Mouse (Mus musculus): ENCODE measurements around the gene Nav1.

The Nav1 gene

GRCm38 (mm10) chr1:135607019-135607418 lies at the start of gene Nav1:
Nav1 (minus strand) TSS chr1:135607295.
- DNase-seq (ENCODE audit: low spot score): no peak

DNA sequence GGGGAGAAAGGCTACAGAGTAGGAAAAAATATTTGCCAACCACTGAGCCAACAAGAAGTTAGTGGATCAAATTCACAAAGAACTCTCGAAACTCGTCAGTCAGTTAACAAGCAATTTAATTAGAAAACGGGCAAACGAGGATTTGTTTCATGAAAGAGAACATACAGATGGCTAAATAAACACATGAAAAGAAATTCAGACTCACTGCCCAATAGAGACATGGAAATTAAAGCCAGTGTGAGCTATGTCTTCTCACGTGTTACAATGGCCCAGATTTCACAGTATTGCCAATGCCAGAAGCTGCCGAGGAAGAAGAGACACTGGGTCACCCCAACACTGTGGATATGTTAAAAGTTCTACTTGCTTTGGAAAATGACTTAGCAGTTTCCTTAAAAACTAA lies 46.8 kb upstream of the Nav1 start:
- DNase-seq (ENCODE audit: low spot score): no peak

DNA sequence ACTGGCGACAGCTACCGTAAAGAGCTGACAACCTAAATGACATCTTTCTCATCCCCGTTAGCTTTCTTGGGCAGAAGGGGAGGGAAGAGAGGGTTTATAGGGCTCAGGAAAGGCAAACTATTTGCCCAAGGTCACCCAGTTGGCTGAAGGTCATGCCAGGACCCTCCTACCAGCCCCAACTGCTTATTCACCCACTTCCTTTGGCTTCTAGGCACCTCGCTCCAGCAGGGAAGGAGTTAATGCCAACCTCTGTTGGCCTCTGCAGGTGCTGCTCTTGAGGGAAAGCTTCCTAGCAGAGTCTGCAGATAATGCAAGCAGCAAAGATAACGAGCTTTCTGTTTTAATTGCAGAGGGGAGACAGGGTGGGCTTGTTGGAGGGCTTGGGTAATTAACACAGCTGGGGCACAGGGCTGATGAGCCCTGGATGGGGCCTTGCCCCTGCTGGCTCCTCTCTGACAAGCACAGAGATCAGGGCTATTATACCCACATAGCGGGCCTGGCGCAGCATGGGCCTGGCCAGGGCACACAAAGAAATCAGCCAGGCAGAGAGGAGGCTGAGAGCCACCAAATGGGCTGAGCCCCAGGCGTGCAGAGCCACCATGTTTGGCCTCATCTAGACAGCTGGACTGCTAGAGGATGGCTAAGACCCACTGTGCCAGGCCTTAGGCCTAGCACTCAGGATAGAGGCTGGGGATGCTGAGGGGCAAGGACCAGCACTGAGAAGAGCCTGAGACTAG lies 38.5 kb upstream of the Nav1 start:
- DNase-seq (ENCODE audit: low spot score): peak; percentile 75

DNA sequence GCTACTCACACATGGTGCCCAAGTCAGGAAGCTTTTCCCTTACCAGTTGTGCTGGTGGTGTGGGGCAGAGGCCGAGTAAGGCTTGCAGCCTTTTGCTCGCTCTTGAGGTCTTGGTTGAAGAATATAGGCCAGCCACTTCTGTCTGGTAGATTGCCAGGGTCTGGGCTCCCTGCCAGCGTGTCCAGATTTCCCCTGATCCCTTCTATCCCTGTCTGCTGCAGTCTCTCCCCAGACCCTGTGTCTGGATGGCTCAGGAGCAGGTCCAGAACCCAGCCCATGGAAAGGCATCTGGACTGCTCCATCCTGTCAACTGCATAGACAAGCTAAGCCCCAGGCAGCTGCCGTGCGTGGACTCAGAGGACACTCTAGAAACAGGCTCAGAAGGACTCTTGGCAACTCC lies 37.0 kb upstream of the Nav1 start:
- no peak for DNase-seq (ENCODE audit: low spot score)

- DNase-seq (ENCODE audit: low spot score): no peak
These were observed 36.6 kb upstream of the Nav1 start for GRCm38 (mm10) chr1:135643691-135644090.

GRCm38 (mm10) chr1:135639853-135640252 lies 32.8 kb upstream of the Nav1 start:
- DNase-seq (ENCODE audit: low spot score): no peak

DNA sequence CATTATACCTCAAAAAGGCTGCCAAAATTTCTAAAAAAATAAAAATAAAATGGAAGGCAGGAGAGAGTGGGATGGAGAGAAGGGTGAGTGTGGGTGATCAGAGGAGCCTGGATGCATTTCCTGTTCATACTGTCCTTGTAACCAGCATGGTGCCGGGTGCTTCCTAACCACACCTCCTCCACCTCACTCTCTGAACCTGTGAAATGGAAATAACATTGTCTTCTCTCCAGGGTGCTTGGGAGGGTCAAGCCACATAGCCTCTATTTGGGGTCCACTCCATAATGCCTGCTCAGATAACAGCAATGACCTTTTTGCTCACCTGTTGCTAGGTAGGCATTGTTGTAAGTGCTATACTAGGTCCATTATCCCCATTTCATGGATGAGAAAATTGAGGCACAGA lies 32.0 kb upstream of the Nav1 start:
- DNase-seq (ENCODE audit: low spot score): no peak

DNA sequence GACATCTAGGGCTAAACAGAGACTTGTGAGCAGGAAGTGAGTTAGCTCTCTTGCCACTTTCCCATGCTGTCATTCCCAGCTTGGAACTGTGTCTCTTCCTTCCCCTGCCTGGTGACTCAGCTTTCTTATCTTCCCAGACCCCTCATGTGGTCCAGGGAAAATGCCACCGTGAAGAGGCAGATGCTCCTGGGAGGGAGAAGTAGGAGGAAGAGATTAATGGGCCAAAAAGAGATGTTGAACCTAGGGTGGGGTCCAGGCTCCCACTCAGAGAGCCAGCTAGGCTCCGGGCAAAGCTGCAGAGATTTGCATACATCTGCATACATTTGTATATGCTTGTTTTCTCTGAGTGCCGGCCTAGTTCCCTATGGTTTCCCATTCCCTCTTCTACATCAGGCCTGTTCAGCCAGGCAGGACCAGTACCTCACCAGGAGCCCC lies 30.5 kb upstream of the Nav1 start:
- DNase-seq (ENCODE audit: low spot score): no peak

DNA sequence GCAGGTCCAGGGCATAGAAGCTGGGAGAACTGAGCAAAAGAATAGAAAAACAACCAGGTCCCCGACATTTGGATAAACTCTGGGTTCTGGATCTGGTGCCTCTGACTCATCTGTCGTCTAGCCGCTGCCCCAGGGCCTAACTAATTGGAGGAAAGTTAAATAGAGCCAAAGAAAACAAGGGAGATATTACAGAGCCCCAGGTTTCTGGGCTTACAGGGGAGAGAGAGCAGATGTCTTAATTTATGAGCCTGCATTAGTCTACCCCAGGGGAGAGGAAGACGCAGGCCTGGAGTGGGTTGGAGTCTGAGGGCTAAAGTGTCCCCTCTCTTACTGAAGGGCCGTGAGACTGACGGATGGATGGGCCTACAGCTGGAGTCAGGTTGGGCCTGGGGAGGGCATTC lies 29.0 kb upstream of the Nav1 start:
- no peak for DNase-seq (ENCODE audit: low spot score)

DNA sequence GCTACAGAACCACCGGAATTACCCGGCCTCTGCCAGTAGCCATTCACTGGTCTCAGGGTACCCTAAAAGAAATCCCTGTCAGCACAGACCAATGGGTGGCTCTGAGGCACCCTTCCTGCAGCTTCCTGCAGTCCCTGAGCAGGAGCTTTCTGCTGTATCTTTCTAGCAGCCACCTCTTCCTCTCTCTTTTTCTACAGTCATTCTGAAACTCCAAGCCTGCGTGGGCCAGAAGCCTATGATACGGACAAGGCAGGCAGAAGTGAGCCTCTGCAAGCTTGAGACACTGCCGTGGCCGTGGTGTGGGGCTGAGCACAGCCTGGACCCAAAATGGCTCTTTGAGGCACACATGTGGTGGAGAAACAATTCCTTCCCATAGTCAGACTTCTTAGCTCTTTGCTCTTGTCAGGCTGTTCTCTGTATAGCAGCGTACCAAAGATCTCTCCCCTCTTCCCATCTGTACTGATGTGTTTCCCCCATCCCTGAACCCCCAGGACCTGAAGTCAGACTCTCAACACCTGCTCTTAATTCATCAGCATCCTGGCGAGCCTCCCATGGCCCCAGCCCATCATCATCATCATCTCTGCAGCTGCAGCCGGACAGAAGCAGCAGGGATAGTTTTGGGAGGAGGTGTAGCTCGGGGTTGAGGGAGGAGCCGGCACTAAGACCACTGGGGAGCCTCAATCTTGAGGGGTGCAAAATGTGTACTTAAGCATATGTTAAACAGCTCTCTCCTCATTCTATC lies 28.4 kb upstream of the Nav1 start:
- no peak for DNase-seq (ENCODE audit: low spot score)

DNA sequence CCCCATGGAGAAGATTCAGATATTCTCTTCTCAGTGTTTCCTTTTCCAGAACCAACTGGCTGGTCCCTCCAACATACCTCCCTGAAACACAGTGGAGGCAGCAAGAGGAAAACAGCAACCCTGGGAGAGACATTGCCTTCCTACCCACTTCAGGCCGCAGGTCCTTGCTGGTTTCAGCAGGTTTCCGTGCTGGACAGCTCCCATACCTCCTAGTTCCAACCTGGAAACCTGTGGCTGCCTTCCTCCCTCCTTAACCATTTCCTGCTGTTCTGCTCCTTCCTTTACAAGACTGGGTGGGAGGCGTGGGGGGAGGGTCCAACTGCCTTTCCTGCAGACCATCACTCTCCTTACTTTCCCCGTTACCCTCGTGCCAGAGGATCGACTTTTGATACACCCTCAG lies 27.7 kb upstream of the Nav1 start:
- peak; percentile 41 for DNase-seq (ENCODE audit: low spot score)

DNA sequence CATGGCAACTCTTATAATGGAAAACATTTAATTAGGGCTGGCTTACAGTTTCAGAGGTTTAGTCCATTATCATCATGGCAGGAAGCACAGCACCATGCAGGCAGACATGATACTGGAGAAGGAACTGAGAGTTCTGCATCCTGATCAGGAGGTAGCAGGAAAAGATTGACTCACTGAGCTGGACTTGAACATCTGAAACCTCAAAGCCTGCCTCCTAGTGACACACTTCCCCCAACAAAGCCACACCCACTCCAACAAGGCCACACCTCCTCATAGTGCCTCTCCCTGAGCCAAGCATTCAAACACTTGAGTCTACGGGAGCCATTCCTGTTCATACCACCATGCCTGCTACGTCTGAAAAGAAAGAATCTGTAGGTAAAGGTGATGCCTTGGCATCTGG lies 26.8 kb upstream of the Nav1 start:
- DNase-seq (ENCODE audit: low spot score): no peak

DNA sequence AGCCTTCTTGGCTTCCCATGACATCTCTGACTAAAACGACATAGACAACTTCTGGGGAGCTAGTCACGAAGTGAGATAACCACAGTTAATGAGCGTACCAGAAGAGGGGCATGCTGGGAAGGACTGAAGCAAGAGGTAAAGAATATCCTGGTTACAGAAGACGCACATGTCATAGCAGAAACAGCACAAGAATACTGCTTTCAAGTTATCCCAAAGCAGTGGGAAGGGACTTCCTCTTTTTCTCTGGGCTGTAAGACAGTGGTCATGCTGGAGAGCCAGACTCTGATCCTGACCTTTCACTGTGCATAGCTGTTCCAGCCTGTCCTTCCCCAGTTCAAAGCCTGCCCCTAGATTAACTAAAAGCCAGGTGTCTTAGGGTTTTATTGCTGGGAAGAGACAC lies 26.4 kb upstream of the Nav1 start:
- DNase-seq (ENCODE audit: low spot score): no peak

DNA sequence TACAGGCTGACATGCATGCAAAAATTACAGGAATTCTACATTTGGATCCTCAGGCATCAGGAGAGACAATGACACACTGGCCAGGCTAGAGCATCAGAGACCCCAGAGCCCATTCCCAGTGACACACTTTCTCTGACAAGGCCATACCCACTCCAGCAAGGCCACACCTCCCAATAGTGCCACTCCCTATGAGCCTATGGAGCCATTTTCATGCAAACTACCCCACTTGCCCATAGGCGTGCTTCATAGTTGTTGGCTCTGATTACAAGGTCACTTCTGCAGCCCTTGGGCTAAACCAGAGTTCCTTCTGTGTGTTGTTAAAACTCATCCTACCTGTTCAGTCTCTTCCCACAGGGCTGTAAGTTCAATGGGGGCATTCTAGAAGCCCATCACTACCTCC lies 25.1 kb upstream of the Nav1 start:
- DNase-seq (ENCODE audit: low spot score): no peak

DNA sequence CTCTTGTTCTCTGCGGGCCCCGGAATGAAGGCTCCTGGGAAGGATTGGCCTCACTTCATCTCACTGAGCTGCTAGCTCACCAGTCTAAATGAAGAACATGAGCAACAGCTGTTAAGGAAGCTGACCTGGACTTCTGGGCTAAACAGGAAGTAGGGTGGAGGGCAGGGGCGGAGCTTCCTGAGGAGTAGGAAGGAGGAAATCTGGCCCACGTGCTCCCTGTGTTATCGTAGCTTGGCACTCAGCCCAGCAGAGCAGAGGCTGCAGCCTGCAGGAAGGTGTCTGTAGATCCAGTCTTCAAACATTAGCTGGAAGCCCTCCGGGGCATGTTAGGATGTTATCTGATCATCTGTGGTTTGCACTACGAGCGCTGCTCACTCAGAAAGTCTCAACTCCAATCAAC lies 24.4 kb upstream of the Nav1 start:
- no peak for DNase-seq (ENCODE audit: low spot score)

GRCm38 (mm10) chr1:135629846-135630245 lies 22.8 kb upstream of the Nav1 start:
- DNase-seq (ENCODE audit: low spot score): no peak

- no peak for DNase-seq (ENCODE audit: low spot score)
These were observed 19.1 kb upstream of the Nav1 start for GRCm38 (mm10) chr1:135626218-135626617.

GRCm38 (mm10) chr1:135625741-135626140 lies 18.6 kb upstream of the Nav1 start:
- DNase-seq (ENCODE audit: low spot score): no peak

DNA sequence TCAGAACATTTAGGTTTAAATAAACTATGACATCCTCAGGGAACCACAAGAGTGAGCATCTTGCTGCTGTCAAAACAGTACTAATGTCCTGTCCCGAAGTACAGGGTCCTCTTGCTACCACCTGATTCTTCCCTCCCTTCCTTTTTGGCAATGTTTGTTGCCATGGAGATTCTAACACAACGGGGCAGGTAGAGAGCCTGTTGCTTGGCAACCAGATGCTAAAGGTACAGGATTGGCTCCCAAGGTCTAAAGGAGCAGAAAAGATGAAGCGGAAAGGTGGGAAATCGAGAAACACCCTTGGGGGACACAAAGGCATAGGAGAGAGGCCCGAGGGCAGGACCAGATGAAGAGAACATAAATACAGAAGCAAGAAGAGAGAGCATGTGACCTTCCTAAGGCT lies 17.6 kb upstream of the Nav1 start:
- DNase-seq (ENCODE audit: low spot score): no peak

GRCm38 (mm10) chr1:135623136-135623535 lies 16.0 kb upstream of the Nav1 start:
- no peak for DNase-seq (ENCODE audit: low spot score)

DNA sequence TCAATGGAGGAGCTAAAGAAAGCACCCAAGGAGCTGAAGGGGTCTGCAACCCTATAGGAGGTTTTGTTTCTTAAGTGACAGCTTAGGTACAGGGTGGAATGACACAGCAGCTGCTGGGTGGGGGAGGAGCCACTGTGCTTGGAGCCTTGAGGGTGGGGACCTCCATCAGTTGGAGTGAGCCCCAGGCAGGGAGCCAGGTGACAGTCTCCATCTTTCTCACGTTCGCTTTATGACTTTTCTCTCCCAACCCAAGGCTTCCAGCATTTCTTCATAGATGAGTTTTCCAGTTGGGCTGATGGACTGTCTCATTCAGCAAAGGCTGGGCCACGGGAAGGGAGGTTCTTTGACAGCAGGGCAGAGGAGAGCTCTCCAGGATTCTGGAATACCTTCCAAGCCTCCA lies 14.2 kb upstream of the Nav1 start:
- no peak for DNase-seq (ENCODE audit: low spot score)

GRCm38 (mm10) chr1:135619932-135620391 lies 12.9 kb upstream of the Nav1 start:
- DNase-seq (ENCODE audit: low spot score): no peak

GRCm38 (mm10) chr1:135619130-135619529 lies 12.0 kb upstream of the Nav1 start:
- DNase-seq (ENCODE audit: low spot score): no peak

DNA sequence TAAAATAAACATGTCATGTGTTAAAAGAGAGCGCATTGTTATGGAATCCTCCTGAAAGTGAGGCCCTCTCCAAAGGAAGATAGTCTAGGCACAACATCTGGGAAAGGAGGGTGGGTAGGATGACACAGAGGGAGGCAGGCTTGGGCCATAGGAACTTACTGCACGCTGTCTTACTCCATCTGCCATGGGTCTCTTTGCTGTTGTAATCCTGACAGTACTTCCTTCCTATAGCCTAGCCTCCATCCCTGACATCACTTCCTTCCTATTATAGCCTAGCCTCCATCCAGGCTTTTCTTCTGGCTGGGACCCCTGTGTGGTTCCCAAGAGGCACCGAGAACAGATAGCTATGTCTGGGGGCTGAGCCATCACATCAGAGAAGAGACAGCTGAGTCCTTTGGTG lies 10.2 kb upstream of the Nav1 start:
- DNase-seq (ENCODE audit: low spot score): no peak

Data from retina, embryonic 14.5 days (tissue).